Mouse (Mus musculus) right cerebral cortex, postnatal 14 days (tissue): Measurements from ENCODE around the gene Polr1e.
"Not testable (repeated sequence)": the region's sequence is repeated elsewhere in the genome, so short reads cannot be mapped to it uniquely, and the experiment has no call there.

ENCODE experiments used
- DNase-seq: peaks from one replicate; pipeline ENCODE4 v3.0.0; 2022

The Polr1e gene

DNA sequence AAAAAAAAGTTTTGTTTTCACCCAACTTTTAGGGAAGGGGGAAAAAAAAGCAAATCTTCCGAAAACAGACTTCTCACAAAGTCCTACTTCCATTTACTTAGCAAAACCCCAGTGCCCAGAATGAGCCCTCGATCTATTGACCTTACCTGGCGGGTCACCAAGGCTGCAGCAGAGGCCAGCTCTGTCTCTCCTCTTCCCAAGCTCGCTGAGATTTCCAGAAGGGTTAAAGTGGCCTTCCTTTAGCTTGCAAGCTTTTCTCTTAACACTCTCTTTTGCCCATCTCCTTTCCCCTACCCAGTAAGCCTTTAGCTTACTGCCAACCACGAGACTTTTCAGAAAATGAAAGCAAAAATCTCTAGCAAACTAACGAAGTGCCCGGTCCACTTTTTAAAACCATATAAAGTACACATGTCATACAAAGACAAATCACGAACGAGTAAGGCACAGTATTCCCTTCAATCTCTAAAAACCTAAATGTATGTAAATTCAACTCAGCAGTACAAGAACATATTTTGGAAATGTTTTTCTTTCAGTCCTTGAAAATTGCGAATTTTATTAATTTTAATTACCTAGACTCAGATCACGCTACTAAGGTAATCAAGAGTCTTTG, 7.5 kb upstream of the Polr1e start:
- no peak for DNase-seq

DNA sequence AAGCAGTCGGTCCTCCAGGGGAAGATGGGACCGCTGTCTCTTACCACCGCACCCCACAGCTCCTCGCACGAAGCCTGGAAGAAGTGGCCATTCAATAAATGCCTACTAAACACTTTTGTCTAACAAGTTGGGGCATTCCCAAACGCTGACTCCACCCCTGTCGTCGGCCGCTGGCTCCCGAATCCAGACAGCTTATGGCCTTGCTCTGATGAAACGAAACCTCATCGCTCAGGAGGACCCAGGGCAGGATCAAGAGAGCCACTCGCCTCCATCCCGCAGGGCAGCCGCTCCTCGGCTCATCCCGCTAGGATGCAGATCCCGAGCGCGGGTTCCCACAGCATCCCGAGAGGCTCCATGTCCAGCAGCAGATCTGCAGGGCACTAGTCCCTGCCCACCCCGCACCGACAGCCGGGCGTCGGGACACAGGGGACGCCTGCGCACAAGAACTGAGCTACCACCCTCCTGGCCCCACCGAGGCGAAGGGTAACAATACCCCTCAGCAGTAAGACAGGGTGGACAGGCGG, 6.7 kb upstream of the Polr1e start:
- no peak for DNase-seq

DNA sequence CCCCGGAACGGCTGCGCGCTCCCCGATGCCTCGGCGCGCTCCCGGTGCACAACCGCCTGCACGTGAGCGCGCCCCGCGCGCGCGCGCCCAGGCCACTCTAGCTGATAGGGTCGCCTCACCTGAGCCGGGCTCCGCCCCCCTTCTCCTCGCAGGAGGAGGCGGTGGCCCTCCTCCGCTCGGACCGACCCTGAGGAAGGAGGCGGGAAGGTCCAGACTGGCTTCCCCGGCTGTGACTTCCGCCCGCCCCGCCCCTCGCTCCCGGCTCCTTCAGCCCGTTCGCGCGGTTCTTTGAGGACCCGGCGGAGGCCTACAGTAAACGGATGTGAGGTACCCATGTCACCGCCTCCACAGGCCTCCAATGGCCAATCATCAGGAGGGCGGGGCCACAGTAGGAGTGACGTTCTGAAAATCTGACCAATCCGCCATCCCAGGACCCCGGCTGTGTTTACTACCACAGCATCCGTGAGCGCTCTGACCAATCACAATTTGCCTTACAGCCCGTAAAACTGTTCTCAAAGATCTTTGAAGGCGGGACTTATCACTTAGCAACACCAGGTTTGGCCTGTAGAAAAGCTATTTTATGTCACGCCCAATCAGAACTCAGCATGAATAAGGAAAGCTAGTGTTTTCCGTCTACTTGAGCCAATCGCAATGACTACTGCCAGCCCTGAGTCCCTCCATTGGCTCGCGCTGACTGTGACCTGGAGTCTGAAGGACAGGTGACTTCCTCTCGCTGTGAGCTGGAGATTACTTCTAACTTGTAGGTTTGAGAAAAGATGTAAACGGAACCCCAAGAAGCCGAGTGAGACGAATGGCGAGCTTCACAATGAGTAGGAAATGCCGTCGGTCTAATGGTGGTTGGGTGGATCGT, 6.0 kb upstream of the Polr1e start, which contains the start of gene Zbtb5:
Gene Zbtb5 (minus strand): TSS at position 308 of the 871 bp plus-strand sequence.
- DNase-seq = peak; percentile 98

DNA sequence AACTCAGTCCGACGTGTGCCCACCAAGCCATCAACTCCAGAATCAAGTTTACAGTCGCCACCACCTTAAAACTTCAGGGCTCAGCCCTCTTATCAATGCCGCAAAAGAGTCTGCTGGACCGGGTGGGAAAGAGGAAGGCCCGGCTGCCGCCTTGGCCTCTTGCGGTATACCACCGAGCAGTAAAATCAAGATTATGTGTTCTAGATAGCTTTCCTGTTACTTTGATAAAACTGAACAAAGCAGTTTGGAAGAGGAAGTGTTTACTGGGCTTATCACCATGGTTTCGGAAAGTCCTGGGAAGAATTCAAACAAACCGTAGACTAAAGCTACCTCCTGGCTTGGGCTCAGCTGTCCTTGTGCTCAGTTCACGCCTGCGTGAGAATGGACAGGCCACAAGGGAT, 5.4 kb upstream of the Polr1e start:
- no peak for DNase-seq

DNA sequence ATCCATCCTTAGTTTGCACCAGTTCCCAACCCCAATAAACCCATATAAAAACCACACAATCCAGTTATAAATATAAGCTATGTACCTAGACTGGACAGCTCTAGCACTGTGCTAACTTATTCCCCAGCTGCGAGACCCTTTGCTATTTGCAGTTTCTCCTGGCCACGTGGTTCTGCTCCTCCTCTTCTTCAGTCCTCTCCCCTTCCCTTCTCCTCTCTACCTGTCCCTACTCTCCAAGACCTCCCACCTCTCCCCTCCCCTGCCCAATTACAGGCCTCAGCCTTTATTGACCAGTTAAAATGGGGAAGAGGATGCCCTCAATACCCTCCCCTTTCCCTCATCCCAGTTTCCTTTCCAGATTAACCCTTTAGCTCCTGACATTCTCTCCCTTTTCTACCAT, 4.8 kb upstream of the Polr1e start:
- DNase-seq = no peak

DNA sequence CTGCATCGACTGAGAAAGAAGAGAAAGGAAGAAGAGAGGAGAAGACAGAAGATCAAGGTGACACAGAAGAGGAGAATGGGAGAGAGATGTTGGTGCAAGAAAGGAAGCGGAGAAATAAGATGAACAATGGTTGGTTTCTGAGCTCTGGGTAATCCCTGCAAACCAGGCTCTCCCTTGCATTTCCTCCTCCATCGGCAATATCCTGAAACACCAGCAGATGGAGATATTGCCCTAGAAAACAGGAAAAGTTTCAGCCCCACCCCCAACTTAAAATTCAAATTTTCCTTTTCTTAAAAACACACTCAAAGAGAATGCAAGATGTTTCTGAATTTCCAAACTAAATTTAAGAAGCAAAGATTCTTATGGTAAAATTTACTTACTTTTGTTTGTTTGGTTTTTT, 2.8 kb upstream of the Polr1e start:
- peak; percentile 48 for DNase-seq

DNA sequence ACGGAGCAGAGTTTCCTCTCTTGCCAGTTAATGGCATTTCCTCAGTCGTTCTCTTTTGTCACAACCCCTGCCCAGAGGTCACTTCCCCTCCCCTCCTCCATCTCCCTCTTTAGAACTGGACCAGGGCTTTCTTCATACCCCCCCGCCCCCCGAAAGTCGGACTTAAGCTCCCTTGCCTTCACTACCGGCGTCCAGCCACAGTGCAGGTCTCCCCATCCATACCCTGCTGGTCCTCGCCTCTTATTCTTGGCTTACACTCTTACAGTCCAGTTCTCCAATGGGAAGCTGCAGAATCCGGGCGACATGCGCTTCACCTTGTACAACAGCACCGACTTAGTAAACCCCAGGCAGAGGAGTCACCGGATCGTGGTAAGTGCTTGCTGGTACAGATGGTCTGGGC, 626 bp downstream of the Polr1e start:
- DNase-seq = no peak

DNA sequence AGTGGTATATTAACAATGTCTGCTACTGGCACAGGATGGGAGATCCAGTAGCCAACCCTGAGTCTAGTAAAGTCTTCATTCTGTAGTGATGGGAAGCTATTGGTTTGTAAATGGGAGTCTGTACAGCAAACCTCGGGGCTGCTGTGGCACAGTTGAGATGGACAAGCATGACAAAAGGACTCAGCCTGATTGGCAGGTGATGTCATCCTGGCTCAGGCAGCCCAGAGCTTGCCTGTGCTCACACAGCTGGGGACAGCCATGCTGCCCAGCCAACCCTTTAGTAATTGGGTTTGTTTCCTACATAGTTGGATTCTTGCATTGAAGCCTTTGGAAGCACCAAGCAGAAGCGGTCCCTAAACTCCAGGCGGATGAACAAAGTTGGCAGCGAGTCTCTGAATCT, 8.1 kb downstream of the Polr1e start:
- DNase-seq = no peak

DNA sequence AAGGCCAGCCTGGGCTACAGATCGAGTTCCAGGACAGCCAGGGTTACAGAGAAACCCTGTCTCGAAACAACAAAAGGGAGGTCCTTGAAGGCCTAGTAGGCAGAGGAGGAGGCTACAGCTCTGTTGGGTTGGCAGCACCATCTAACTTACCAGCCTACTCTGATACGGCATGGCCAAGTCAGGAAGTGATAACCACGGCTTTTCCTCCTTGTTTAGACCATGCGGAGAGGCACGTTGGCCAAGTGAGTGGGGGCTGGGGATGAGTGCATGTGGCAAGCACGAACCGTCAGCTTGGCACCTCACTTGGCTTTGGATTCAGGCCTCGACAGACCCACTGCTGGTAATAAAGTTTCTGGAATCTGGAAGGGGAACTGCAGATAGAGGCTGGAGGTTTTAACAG, 14.2 kb downstream of the Polr1e start:
- no peak for DNase-seq

DNA sequence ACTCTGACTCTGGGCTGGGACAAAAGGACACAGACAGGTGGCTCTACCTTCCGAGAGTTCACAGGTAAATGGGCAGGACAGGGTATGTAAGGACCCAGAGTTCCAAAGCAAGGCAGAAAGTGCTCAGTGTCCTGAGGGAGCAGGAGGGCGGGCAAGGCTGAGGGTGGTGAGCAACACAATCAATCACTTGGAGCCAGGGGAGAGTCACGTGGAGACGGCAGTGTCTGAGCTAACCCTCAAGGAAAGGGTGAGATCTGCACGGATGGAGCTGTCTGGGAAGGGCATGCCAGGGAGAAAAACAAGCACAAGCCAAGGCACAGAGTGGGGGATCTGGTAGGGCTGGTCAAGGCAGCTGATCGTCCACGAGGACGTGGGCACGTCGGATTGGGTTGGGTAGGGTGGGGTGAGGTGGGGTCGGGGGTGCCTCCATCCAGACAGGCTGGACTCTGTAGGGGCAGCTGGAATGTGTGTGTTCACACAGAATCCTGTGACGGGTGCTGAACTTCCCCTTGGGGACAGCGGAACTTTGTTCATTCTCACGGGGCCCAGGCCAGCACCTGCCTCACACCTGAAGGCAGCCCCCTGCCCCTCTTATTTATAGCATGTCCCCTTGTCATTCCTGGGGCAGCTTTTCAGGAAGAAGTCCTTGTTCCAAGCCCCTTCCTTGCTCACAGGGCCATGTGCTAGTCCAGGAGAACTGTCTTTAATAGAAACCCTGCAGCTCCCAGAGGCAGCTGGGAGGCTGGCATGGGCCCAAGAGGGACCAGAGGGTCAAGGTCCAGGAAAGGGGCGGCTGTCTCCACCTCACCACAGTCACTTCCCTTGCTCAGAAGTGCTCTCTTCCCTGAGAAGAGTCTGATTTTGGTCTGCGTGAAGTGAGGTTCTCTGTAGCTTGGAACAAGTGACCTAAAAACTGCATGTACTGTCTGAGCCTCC, 16.6 kb downstream of the Polr1e start:
- no peak for DNase-seq

DNA sequence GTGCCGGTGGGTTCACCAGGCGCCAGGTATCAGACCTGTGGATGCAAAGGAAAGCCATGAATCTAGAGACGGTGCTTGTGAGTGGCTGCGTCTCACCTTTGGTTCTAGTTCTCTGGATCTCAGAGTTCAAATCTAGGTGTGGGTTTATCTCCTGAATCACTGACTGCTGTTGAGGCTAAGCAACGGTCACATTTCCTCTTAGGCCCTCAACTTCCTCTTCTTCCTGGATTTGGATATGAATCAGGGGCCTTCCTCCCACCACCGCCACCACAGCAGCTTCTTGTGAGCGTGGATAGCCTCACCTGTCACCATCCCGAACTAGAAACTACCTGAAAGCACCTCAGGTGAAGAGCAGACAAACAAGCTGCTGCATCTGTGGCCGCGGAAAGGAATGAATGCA, 17.7 kb downstream of the Polr1e start:
- no peak for DNase-seq

DNA sequence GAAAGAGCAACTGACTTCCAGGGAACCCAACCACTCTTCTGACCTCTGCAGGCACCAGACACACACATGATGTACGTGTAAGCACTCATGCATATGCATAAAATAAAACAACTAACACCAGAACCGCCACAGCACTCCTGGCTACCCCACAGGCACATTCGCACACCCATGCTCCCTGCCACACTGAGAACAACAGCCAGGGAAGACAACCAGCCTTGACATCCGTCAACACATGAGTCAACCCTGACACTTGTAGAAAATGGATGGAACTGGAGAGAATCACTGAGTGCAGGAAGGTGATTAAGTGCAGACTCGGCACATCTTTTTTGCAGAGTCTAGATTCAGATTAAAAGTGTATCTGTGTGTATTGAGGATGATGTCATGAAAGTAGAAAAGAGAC, 18.2 kb downstream of the Polr1e start:
- DNase-seq = no peak

DNA sequence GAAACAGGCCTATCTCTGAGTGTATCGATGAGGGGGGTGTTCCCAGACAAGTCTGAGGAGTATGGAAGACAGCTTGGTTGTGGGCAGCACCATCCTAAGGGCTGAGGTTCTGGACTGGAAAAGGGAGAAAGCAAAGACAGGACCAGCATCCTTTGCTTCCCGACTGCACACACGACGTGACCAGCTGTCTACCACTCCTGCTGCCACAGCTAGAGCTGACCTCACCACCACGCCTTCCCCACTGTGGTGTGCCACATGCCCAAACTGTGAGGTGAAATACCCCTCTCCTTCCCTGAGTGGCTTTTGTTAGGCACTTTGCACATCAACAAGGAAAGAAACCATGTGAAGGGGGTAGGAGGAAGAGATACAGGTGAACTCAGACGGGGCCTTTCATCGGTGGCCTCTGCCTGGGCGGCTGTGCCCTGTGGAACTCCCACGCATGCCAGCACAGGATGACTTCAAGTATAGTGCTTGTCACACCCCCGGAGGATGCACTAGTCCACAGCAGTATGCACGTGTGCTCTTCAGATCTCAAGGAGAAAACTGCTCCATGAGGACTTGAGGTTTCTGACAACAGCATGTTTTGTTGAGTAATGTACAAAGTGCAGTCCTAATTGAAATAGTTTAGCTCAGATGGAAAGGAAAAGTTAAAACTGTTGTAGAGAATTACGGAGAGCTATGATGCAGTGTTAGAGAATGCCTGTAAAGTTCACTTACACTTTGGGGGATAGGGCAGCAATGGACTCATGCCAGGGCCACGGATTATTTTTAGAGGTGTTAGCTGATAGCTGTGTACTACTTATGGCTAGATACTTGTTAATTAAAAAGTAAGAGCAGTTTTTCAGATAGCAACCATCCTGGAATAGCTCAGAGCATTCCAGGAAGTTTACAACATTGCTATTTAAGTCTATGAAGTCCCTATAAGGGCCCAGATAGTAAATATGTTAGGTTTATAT, 19.4 kb downstream of the Polr1e start:
- DNase-seq = no peak

DNA sequence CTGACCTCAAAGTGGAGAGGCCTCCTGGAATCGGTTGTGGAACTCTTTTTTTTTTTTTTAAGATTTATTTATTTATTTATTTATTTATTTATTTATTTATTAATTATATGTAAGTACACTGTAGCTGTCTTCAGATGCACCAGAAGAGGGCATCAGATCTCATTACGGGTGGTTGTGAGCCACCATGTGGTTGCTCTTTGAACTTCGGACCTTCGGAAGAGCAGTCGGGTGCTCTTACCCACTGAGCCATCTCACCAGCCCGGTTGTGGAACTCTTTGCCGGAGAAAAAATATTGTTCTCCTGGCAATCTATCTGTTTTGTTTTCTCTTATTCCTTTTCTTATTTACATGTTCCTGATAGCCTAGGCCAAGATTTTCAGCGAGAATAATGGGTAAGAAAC, 20.5 kb downstream of the Polr1e start:
- not testable (repeated sequence) for DNase-seq

DNA sequence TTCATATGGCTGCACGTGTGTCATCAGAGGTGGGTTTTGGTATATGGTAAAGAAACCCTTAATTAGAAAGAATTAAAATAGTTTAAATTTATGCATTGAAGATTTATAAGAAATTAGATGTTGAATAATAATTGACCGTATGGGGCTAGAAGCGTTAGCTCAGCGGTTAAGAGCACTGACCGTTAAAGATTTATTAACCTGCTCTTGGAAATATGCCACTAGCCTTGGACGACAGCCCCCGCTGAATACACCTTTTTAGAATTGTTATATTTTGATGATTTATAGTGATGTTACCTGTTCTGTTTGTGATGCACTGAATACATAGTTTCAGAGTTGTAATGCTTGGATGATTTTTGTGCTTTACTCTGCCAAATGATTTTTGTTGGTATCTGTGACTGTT, 21.2 kb downstream of the Polr1e start:
- not testable (repeated sequence) for DNase-seq

DNA sequence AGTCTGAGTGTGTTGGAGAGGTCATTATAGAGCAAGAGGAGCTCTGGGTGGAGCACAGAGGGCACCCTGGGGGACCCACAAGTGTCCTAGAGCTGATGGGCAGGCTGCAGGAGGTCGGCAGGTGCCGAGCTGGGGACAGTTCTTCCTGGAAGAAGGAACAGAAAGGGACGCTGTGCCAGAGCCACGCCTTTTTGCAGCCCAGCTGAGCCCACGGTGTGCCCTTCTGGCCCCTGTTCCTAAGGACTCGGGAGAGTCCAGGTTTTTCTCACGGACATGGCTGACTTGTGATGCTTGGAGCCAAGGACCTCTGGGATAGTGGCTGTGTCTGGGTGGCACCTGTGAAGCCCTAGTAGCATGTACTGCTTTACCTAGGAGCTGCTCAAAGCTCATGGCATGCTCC, 22.4 kb downstream of the Polr1e start:
- DNase-seq = no peak

DNA sequence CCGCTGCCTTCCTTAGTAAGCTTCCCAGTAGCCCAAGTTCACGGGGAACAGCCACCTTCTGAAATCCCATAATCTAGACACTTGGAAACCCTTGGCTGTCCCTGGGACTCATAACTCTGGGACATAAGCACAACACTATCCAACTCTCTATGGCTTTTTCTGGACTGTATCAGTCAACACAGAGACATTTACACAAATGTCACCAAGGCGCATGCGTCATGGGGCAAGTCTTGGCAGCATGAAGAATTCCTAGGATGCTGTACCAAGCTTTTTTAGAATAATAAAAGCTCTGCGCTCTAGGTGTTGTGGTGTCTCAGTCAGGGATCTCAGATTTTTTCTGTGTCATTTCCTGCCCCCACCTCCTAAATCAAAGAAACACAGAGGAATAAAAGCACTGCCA, 28.3 kb downstream of the Polr1e start:
- no peak for DNase-seq

DNA sequence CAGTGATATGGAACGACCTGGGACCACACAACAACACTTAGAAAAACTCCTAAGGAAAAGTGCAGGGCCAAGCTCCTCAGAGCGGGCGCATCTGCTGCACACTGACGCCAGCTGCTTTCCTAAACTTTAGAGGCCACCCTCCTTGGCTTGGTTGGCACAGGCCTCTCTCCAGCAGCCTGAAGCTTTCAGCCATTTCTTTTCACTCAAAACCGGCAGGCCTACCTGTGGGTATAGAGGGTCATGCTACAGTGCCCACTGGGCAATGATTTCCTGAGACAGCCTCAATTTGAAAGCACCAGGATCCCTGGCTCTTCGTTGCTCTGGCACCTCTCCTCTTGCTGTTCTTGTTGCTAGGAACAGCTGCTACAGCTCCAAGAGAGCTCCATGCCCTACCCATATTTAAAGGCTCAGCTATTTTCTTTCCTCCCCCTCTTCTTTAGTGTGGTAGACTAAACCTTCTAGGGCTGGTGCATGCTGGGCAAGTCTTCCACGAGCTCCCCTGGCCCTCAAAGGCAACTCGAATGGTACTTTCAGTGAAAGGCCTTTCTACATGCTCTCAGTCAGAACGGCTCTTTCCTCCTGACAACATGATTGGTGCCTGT, 29.0 kb downstream of the Polr1e start:
- DNase-seq = no peak

DNA sequence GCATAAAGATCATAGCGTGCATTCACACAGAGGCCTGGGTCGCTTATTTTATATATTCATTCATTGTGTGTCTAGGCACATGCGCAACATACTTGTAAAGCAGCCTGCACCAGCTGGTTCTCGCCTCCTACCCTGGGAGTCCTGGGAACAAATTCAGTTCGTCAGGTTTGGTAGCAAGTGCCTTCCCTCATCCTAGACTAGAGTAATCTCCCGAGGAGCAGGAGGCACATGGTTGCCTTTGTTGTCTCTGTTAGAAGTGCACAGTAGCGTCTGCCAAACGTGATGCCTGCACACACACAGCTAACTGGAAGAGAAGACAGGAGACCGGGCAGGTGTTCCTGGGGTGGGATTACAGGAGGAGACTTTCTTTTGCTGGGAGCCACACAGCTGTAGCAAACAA, 29.6 kb downstream of the Polr1e start:
- DNase-seq = no peak

DNA sequence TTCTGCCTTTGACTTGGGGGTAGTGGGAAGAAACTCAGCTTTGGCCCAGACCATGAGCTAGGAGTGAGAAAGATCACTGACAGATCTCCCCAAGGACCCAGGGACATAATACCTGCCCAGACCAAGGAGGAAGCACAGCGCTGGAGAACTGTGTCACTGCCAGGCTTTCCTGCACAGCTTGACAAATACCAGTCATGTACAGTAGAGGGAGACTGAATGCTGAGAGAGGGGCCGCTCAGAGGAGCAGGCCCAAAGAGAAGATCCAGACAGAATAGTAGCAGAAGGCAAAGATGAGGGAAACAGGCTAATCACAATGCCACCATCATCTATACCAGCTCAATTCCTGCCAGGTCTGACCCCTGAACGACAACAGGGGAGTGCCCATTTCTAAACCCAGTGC, 36.5 kb downstream of the Polr1e start:
- no peak for DNase-seq

DNA sequence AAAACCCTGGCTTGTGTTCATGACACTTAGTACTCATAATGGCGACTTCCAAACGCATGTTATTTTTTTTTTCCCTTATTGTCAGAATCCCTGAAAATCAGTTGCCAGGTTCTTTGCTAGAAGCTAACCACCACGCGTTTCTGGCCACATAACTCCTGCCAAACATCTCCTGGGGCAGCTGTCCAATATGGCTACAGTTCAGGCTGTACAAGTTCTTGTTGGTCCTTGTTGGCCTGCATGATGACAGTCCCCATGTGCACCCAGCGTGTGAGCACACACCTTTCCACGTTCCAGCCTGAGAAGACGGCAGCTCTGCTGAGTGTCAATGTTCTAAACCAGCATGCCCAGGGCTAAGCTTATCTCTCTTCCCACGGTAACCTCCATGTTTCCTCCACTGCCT, 37.1 kb downstream of the Polr1e start:
- DNase-seq = no peak

DNA sequence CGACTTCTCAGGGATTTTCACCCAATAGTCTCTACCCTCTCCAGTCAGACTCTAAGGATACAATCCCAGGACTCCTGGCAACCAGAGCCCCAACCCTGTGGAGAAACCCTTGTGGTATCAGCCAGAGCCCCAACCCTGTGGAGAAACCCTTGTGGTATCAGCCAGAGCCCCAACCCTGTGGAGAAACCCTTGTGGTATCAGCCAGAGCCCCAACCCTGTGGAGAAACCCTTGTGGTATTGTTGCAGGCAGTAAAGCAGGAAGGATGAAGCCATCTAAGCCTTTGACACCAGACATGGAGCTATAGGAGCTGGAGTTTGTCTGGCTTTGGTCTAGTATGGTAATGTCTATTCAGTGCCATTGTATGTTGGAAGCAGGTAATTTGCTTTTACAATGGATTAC, 45.5 kb downstream of the Polr1e start:
- DNase-seq = not testable (repeated sequence)
